Mouse (Mus musculus) heart, adult 9 months (tissue): ENCODE results near the gene Enox1.

Source experiments
- DNase-seq, 2 experiments: peaks; one replicate each; pipeline ENCODE4 v3.0.0; 2022; ENCODE audit warnings: low spot score in 2 of 2

The Enox1 gene

DNA sequence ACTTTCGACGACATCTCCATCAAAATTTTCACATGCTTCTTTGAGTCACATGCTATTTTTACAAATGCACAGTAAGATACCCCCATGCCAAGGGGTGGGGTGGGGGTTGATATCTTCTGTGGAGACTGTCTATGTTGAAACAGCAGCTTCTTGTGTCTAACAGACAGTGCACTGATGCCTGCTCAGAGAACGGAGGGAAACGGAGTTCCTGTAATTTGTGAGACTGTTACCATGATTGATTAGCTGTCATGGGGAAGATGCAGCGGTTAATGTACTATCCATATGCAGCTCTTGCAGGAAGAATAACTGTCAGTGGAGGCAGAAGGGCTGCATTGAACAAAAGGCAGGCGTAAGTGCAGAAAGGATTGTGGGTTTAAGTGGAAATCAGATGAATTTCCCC is 117.2 kb downstream of the Enox1 start:
- no peak for DNase-seq

DNA sequence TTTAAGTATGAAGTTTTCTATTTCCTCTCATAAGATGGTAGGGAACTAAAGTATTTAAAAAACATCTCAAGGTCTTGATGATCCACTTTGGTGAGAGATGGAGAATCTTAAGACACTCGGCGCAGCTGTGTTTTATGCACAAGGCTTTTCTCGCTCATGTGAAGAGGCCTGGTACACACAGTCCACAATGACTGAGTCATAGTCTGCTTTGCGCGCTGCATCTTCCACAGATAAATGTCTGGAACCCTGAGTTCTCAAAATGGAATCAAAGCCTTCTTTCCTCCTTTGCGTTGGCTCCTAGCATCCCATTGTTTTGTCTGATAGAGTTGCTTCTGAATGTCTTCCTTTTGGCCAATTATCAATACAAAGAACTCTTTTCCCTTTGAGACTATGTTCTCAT is 119.0 kb downstream of the Enox1 start:
- DNase-seq, result no peak

DNA sequence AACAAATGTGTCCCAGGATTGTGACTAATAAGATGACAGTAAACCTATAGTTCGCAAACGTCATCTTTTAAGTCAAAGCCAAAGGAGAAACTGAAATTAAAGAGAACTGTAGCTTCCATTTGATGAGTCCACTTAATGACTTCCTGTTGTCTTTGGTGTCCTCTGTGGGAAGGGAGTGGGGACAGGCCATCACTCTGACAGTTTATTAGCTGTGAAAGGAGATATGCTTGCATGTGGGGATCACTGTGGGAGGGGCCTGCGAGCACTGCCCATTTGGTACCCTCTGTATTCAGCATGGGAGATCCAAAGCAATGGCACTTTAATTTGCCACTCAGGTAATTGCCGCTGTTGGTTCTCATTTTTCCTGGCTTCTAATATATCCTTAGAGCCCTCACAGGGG is 122.6 kb downstream of the Enox1 start:
- no peak for DNase-seq

DNA sequence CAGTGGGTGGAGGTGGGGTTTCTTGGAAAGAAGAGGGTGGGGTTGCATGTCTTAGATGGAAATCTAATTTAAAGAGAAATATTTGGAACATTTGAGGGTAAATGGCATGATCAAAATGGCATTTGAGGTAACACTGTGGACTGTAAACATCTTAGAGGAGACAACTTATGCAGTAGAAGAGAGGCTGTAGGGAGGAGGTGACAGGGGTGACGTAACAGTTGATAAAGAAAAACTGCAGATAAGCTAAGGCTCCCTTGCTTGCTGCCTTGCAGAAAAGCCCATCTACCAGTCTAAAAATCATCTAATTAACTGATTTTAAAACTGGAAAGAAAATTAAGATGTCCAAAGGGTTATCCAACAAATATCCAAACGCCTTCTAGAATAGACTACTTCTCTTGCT is 123.9 kb downstream of the Enox1 start:
- DNase-seq, result no peak

DNA sequence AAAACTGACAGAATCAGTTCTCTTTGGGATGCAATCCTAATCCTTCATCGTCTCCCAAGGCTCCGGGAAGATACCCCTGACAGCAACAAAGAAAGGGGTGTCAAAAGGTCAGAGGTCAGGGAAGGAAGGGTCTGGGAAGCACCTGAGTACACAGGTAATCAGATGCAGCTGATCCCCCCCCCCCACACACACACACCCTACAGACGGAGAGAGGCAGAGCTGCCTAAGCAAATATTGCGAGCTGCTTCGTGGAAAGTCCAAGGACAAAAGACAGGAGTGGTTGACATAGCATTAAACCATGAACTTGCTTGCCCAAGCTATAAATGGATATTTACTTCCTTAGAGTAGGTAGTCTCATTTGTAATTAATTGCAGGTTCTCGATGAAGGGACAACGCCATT is 124.3 kb downstream of the Enox1 start:
- DNase-seq, result no peak

DNA sequence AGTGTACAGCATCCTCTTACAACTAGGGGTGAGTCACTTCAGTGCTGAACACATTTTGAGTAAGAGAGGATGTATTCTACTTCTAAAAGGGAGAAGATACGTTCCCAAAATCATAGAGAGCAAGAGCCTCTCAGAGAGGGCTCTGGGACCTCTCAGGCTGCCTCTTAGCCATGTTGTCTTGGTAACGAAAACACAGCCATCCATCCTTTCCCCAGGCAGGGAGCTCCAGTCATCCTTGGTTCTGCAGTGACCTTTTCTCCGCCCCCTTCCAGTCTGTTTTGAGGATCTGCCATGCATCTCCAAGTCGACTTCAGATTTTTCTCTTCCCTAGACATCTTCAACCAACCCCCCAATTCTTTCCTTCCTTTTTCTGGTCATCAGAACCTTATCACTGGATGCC is 127.4 kb downstream of the Enox1 start:
- no peak for DNase-seq

DNA sequence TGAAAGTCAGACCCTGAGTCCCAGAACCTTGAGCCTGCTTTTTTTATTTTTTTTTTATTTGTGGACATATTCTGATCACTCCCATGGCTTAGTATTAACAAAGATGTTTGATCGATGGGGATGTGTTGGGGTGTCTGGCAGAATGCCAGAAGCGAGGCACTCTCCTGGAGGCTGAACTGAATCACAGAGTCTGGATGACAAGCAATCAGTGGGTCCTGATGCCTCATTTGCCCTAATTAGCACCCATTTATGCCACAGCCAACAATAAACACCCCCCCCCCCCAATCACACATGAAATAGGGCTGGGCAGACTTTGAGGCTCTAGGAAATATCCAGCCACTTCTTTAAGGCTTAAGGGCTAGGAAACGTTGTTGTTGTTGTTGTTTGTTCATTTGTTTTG is 128.9 kb downstream of the Enox1 start:
- no peak for DNase-seq

DNA sequence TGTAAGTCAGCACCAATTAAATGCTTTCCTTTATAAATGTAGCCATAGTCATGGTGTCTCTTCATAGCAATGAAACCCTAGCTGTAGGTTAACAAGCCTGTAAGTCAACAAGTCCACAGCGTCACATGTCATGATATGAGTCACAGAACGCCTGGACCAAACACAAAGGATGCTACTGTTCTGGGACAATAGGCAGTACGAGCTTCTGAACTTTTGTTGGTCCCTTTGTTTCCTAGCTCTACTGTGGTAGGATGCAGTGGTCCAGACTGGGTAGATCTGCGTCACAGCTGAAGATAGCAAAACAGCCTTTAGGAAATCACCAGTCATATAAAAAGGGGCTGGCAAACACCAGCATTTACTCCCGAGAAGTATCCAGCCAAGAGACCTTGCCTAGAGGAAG is 135.2 kb downstream of the Enox1 start:
- no peak for DNase-seq

DNA sequence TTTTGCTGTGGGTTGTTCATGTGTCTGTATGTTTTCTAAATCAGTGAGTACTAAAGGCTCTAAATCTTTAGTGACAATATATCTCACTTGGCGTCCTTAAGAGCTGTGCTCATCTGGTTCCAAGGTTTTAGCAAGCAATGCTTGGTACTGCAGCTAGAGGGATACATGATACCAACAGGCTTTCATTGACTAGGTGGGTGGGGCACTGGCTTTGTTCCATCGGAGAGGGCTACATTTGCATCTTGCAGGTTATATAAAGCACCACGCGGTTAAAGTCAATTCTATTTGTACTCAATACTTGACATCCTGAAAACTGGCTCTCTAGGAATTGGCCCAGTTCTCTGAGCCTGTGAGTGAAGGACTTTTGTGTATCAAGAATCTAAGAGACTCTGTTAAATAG is 140.5 kb downstream of the Enox1 start:
- no peak for DNase-seq

DNA sequence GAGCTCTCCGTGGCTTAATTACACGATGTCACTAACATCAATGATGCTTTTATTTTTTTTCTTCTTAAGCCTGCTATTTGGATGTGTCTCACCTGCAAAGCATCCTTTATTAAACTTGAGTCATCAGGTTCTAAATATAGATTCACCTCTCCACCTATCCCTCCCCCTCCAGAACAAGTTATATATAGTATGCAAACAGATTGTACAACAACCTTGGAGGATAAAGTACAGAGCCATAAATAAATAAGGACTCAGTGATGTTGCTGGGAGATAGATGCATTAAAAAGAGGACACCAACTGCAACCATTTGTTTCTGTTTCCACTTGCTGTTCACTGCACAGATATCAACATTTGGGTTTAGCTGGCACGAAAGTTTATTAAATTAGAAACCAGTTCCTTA is 141.8 kb downstream of the Enox1 start:
- no peak for DNase-seq

DNA sequence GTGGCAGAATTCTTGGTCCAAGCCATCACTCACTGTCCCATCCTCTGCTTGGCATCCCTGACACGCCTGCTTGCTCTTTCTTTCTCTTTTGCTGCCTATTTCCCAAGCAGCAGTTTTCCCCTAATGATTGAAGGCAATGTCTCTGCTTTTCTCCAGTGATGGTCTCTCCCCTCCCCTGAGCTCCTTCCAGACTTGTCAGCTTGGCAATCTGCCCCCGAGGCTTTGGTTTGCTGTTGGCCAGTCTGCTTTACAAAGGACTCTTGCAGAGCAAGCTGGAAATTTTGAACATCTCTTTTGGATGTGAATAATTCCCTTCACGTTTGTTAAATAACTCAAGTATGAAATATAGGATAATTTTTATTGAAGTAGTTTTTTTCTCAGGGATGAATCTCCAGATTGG is 153.0 kb downstream of the Enox1 start:
- DNase-seq, result no peak

DNA sequence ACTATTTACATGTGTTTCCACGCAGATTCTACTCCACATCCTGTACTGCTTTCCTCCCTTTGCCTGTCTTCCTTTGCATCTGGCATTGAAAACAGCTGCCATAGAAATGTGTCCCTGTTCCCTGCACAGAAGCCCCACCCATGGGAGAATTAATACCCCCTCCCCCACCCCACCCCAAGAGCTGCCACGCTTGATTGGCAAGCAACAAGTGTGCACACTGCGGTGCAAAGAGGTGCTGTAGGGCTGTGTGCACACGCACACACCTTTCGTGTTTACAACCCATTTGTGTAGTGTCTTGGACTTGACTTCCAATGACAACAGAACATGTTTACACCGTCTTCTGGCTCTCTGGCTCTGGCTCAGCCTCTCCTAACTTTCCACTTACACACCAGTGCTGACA is 154.9 kb downstream of the Enox1 start:
- no peak for DNase-seq

DNA sequence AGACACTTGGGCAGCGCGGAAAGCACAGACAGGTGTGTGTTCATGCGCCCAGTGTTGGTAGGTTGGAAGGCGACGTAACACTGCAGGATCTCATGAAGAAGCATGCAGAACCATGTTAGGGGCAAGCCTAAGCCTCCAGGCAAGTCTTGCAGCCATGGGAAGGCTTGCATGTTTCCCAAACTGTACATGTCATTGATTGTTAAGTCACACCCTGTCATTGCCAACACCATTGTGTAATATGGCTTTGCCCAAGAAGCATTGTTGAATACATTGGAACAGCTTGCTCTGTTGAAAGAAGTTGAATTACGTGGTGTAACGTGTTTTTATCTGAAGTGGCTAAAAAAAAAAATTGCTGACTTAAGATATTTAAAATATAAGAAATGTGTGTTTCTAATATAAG is 162.8 kb downstream of the Enox1 start:
- DNase-seq, result no peak

DNA sequence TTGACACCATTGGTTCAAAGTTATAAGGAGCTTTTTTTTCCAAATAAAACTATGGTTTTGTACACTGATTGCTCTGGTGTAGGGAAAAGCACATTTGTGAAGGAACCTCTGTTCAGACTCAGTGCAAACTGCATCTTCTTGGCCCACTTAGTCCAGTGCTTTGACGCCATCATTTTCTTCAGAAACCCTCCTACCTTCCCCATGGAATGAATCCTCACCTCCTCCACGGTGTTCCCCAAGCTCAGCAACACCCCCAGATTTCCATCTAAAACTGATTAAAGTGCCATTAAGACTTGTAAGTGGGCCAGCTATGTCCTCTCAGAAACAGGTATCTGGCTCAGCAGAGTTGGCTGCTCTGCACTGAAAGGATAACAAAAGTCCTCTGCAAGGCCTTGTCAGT is 167.8 kb downstream of the Enox1 start:
- DNase-seq, result no peak

DNA sequence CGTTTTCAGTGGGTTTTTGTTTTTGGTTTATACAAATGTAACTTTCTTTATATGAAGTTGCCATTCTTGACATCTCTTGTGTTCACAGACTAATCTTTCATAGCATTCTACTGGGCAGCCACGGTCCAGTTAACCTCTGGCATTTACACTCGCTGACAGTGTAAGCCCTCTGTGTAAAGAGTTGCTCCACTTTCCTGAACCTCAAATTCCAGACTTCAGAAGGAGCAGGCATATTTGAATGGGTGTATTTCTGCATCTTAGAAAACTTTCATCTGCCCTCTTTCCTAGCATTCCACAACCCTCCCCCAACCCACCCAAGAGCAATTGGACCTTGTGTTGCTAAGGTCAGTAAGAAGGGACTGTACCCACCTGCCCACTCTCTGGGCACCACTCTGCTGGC is 171.1 kb downstream of the Enox1 start:
- no peak for DNase-seq

DNA sequence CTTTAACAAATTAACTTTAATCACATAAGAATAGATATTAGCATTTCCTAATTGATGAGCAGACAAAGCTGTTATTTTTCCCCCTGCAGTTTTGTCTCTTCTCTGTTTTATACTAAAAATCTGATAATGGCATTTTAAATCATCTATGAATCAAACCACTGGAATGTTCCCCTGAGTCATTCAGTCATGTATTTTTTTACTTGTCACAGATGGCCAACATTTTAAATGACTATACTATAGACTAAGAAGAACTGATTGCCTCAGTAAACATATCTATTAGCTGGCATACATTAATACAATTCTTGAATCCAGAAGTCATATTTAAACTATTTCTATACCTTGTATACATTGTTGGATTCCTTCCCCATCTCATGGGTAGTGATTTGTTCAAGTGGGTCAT is 173.2 kb downstream of the Enox1 start:
- no peak for DNase-seq

DNA sequence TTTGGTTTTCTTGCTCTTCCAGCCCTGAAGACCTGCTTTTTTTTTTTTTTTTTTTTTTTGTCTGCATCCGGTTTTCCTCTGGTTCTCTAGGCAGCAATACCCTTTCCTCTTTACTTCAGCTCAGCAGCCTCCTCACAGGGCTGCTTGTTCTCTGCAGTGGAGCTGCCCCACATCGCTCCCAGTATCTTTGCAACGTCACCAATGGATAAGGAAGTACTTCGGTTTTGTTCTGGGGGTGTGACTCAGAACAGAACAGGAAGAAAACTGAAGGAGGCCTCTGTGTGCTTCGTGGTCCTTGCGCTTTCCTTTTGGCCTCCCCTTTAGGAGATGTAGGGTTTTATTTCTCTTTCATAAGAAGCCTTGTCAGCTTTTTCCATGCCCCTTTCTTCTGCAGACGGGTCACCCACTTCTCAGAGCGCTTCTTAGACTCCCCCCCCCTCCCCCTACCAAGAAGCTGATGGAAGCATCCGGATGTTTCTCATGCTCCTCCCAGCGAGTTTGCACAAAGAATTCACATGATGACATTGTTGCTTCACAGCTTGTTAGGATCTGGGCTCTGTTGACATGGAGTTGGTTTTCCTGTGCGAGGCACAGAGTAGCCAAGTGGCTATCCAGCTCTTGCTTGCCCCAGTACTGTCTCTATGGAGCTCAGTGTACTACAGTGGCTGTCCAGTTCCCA is 187.2 kb downstream of the Enox1 start:
- peak; percentile 66 to 79 for DNase-seq

DNA sequence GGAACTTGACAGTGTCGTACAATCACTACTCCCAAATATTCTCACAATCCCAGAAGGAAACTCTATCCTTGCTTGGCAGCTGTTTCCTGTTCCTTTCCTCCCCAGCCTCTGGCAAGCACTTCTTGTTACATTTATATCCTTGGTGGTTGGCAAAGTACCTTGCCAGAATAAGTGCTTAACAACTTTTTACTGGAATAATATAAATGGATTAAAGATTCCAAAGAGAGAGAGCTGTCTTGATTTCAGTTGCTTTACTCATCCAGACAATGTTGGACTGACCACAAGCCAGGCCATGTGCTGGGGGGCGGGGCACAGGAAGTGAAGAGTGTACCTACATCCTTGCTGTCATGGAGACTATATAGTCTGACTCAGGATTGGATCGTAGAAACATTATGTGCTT is 189.7 kb downstream of the Enox1 start:
- peak; percentile 10 for DNase-seq

DNA sequence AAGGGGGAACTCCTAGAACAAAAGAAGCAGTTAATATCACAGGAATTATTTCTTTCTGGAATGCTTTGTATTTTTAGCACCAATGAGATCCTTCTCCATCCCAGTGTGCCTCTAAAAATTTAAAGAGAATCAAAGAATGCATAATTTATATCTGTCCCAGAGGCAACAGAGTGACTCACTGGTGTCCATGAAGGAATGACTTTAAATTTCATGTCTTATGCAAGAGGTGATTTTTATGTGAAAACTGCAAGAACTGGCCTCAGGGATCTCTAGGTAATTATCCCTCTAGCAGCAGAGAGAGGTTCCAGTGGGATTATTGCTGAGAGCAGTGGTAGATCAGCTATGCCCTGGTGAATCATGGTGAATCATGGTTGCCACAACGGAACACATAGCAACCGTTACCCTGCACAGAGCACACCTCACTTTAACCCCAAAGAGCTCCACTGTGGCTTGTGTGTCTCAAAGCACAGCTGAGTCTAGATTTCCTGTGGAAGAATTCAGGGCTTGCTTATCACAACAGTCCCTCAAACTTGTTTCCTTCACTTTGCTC is 195.3 kb downstream of the Enox1 start:
- DNase-seq, result no peak

DNA sequence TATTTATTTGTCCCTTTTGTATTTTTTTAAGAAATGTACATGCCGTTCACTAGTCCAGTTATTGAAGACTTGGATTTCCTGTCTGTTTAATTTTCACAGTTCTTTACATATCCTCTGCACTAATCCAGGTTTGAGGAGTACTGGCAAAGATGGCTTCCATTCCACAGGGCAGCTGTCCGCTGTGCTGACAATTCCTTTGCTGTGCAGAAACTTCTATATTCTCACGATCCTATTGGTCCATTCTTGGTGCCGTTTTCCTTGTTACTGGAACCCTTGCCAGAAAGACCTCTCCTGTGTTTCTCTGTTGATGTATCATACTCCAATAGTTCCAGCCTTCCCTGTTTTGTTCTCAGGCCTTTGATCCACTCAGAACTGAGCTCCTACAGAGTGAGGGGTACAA is 206.1 kb downstream of the Enox1 start:
- DNase-seq, result no peak

DNA sequence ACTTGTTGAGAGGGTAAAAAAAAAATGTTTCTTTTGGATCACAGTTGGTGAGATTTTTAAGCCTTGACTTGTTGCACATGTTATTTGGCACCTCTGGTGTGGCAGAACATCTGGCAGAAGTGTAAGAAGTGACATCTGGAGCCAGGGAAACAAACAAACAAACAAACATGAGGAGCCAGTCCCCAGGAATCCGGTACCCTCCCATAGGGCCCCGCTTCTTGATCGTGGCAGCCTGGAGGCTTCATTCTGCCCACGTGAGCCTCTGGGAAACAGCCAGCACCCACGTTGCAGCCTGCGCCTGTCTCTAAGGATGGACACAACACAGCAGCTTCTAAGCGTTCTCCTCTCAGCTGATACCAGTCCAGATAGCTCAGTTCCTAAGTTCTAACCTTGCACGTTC is 211.8 kb downstream of the Enox1 start:
- no peak for DNase-seq

DNA sequence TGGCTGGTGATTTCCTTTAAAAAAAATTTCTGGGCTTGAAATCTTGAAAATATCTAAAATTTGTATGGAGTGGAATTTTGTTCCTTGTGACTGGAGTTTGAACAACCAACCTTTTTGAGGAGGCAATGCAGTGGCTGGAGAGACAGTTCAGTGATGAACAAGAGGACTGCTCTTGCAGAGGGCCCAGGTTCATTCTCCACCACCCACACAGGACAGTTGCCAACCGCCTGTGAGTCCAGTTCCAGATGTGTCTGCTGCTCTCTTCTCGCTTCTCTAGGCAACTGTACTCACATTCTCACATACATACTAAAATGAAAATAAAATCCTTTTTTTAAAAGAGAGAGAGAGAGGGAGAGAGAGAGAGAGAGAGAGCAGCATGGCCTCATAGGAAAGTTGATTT is 212.5 kb downstream of the Enox1 start:
- DNase-seq, result no peak

DNA sequence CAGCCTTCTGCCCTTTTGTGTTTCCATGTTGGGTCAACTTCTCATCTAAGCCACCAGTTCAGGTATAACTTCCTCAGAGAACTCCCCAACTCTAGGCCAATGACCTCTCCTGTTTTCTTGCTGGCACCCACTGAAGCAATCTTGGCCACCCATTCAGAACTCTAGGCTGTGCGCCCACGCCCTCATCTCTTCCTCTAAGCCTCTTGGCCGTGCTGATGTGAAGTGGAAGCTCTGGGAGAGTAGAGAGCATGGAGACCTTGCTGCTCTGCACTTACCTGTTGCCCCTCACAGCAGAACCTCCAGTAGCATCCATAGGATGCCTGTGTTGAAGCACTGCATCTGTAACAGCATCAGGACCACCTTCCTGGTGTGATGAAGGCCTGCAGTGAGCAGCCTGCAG is 214.0 kb downstream of the Enox1 start:
- no peak for DNase-seq

DNA sequence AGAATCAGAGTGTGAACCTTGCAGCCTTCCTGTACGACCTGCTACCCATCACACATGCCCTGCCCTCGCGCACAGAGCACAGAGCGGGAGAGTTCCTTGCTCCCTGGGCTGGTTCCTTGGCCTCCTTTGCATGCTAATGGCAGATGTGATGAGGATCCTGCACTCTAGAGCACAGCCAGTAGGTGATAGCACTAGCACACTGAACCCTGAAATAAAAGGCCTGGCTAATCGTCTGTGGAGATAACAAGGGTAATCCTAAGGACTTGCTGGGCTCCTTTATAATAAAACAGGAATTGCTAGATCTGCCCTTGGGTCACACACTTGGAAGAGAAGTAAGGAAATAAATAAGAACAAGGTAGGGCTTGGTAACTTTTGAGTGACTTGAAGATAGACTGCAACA is 215.4 kb downstream of the Enox1 start:
- no peak for DNase-seq
